Mouse (Mus musculus): ENCODE measurements at regions not wholly inside any gene's neighbourhood (a gene's known extent, or its start where the extent isn't known, plus 50 kb on each side); places are given as distances from the start of the nearest gene placed in this dataset.
"Not testable (repeated sequence)": the region's sequence is repeated elsewhere in the genome, so short reads cannot be mapped to it uniquely, and the experiment has no call there.

DNA sequence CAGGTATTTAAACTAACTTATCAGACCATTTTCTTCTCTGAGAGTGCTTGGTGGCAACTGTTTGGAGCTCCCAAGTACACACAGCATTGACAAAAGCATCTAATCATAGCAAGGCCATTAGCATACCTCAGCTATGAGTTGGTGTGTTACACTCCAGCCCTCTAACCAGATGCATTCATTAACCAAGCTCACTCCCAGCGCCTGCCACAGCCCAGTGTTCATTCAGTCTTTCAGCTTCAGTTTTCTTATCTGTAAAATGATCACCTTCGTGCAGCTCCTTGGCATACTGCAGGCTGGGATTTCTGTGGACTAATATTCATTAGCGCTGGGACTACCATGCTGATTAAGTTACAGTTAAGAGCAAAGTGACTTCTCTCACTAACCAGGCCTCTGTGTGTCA is 611.7 kb downstream of the Fam19a2 start:
- no peaks in the 10 kb centered on the region for H3K36me3 ChIP-seq (ENCODE audit: control insufficient read depth, insufficient read depth, low read length)
- ATAC-seq: no peak
- H3K4me1 ChIP-seq (ENCODE audit: control insufficient read depth, insufficient read depth, low read depth, low read length): no peaks in the 10 kb centered on the region
- H3K27me3 ChIP-seq (replicated peaks; ENCODE audit: control insufficient read depth, insufficient read depth, low read length): no peaks in the 10 kb centered on the region
- WGBS: 53% methylated on average over 3 of the region's 3 CpGs
- no peak overlapping the region for H3K4me2 ChIP-seq (ENCODE audit: low read length)
- no peaks in the 10 kb centered on the region for H3K9me3 ChIP-seq (ENCODE audit: control insufficient read depth, low read length)
- no peak overlapping the region for H3K9ac ChIP-seq (ENCODE audit: low read depth, low read length)
- H3K27ac ChIP-seq (ENCODE audit: low read depth, low read length): no peak overlapping the region
- H3K4me3 ChIP-seq (ENCODE audit: low read length): no peak overlapping the region

GRCm38 (mm10) chr10:123875882-123876281 is 612.1 kb downstream of the Fam19a2 start:
- Histone ChIP-seq H3K4me3 (ENCODE audit: low read length) (no peak overlapping the region), H3K36me3 (ENCODE audit: control insufficient read depth, insufficient read depth, low read length) (no peaks in the 10 kb centered on the region), H3K27me3 (replicated peaks; ENCODE audit: control insufficient read depth, insufficient read depth, low read length) (no peaks in the 10 kb centered on the region), H3K4me2 (ENCODE audit: low read length) (no peak overlapping the region), H3K9me3 (ENCODE audit: control insufficient read depth, low read length) (no peaks in the 10 kb centered on the region), H3K27ac (ENCODE audit: low read depth, low read length) (no peak overlapping the region), H3K9ac (ENCODE audit: low read depth, low read length) (no peak overlapping the region), H3K4me1 (ENCODE audit: control insufficient read depth, insufficient read depth, low read depth, low read length) (no peaks in the 10 kb centered on the region)
- 39% methylated on average over 5 of the region's 5 CpGs for WGBS
- no peak for ATAC-seq

- Histone ChIP-seq H3K4me1 (ENCODE audit: control insufficient read depth, insufficient read depth, low read depth, low read length) (no peaks in the 10 kb centered on the region), H3K4me3 (ENCODE audit: low read length) (no peak overlapping the region), H3K36me3 (ENCODE audit: control insufficient read depth, insufficient read depth, low read length) (no peaks in the 10 kb centered on the region), H3K4me2 (ENCODE audit: low read length) (no peak overlapping the region), H3K9ac (ENCODE audit: low read depth, low read length) (no peak overlapping the region), H3K9me3 (ENCODE audit: control insufficient read depth, low read length) (peaks cover 4% of the 10 kb centered on the region), H3K27ac (ENCODE audit: low read depth, low read length) (no peak overlapping the region), H3K27me3 (replicated peaks; ENCODE audit: control insufficient read depth, insufficient read depth, low read length) (no peaks in the 10 kb centered on the region)
- no peak for ATAC-seq
- whole genome bisulfite sequencing: 74% methylated on average over 3 of the region's 3 CpGs
These were observed 624.9 kb downstream of the Fam19a2 start for GRCm38 (mm10) chr10:123888681-123889172.

GRCm38 (mm10) chr10:123919054-123919453 is 655.3 kb downstream of the Fam19a2 start:
- H3K4me2 ChIP-seq (ENCODE audit: low read length): no peak overlapping the region
- no peaks in the 10 kb centered on the region for H3K27me3 ChIP-seq (replicated peaks; ENCODE audit: control insufficient read depth, insufficient read depth, low read length)
- H3K36me3 ChIP-seq (ENCODE audit: control insufficient read depth, insufficient read depth, low read length): no peaks in the 10 kb centered on the region
- H3K27ac ChIP-seq (ENCODE audit: low read depth, low read length): no peak overlapping the region
- H3K4me1 ChIP-seq (ENCODE audit: control insufficient read depth, insufficient read depth, low read depth, low read length): no peaks in the 10 kb centered on the region
- H3K4me3 ChIP-seq (ENCODE audit: low read length): no peak overlapping the region
- H3K9ac ChIP-seq (ENCODE audit: low read depth, low read length): no peak overlapping the region
- H3K9me3 ChIP-seq (ENCODE audit: control insufficient read depth, low read length): no peaks in the 10 kb centered on the region
- ATAC-seq: no peak

DNA sequence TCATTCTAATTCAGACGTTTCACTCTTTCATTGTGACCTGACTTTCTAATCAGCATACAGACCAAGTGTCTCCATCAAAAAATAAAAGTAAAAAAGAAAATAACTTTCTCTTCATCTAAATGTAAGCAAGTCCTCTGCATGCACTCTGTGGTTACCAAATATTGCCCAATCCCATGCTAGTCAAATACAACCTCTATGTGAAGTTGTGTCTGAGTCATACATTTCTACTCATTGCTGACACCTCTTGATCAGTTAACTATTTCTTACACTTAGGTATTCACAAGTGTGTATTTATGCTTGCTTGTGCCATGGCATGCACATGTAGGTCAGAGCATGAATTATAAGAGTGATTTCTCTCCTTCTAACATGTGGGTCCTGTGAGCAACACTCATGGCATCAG is 666.2 kb downstream of the Fam19a2 start:
- no peak for ATAC-seq
- H3K27ac ChIP-seq (ENCODE audit: low read depth, low read length): no peak overlapping the region
- no peaks in the 10 kb centered on the region for H3K4me1 ChIP-seq (ENCODE audit: control insufficient read depth, insufficient read depth, low read depth, low read length)
- H3K9ac ChIP-seq (ENCODE audit: low read depth, low read length): no peak overlapping the region
- H3K9me3 ChIP-seq (ENCODE audit: control insufficient read depth, low read length): no peaks in the 10 kb centered on the region
- no peaks in the 10 kb centered on the region for H3K36me3 ChIP-seq (ENCODE audit: control insufficient read depth, insufficient read depth, low read length)
- 73% methylated on average over 1 of the region's 1 CpGs for WGBS
- H3K27me3 ChIP-seq (replicated peaks; ENCODE audit: control insufficient read depth, insufficient read depth, low read length): no peaks in the 10 kb centered on the region
- no peak overlapping the region for H3K4me3 ChIP-seq (ENCODE audit: low read length)
- H3K4me2 ChIP-seq (ENCODE audit: low read length): no peak overlapping the region

GRCm38 (mm10) chr10:123938732-123939131 is 674.9 kb downstream of the Fam19a2 start:
- H3K4me3 ChIP-seq (ENCODE audit: low read length); H3K4me2 ChIP-seq (ENCODE audit: low read length); H3K27me3 ChIP-seq (replicated peaks; ENCODE audit: control insufficient read depth, insufficient read depth, low read length); H3K27ac ChIP-seq (ENCODE audit: low read depth, low read length); H3K9me3 ChIP-seq (ENCODE audit: control insufficient read depth, low read length); H3K9ac ChIP-seq (ENCODE audit: low read depth, low read length); H3K4me1 ChIP-seq (ENCODE audit: control insufficient read depth, insufficient read depth, low read depth, low read length); ATAC-seq; H3K36me3 ChIP-seq (ENCODE audit: control insufficient read depth, insufficient read depth, low read length): not testable (repeated sequence)
- WGBS: 80% methylated on average over 4 of the region's 4 CpGs
